Mouse (Mus musculus): ENCODE data around the gene Gm21698.
"Not testable (repeated sequence)": the region's sequence is repeated elsewhere in the genome, so short reads cannot be mapped to it uniquely, and the experiment has no call there.

DNA sequence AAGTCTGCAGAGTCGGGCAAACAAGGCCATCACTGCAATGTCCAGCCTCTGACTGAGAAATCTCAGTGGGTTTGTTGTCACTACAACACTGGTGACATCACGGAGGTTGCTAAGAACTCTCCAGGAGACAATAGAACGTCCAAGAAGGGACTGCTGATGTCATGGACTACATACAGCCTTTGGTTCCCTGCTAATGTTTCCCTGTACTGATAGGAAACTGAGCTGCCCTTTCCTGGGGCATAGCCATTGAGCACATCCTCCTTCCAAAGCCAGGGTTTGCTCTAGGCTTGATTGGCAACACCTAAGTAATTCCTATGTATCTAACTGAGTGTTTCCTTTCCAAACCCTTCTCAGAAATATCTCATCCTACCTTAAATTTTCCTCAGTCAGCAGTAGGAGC is at the start of gene Gm21698:
- TF ChIP-seq CTCF, POLR2A (IDR thresholded peaks at IDR 0.05; ENCODE audit: insufficient read depth, low read depth, low read length): not testable (repeated sequence)

Data from olfactory bulb, adult 2 months (tissue).